Mouse (Mus musculus): ENCODE results near the gene Neurod2. TPM values are rescaled to one million over a fixed set of nuclear protein-coding genes. Genes with fewer than 3 reads are reported as not detected.
A peak's percentile ranks its signal among the peaks of the same experiment; 100 is the strongest.

Gene Neurod2
- polyA plus RNA-seq, 1 experiment = not detected

- no peak overlapping the region for H3K27ac ChIP-seq (replicated peaks; ENCODE audit: low read depth, low read length)
- no peak overlapping the region for H3K4me3 ChIP-seq (ENCODE audit: insufficient read depth, low read depth, low read length)
- no peaks in the 10 kb centered on the region for H3K4me1 ChIP-seq (ENCODE audit: control insufficient read depth, insufficient read depth, insufficient read length, low read length)
These were observed 9.1 kb downstream of the Neurod2 start for GRCm38 (mm10) chr11:98320381-98320780.

- Histone ChIP-seq H3K27ac (replicated peaks; ENCODE audit: low read depth, low read length) (no peak overlapping the region), H3K4me1 (ENCODE audit: control insufficient read depth, insufficient read depth, insufficient read length, low read length) (no peaks in the 10 kb centered on the region), H3K4me3 (ENCODE audit: insufficient read depth, low read depth, low read length) (no peak overlapping the region)
These were observed 9.5 kb downstream of the Neurod2 start for GRCm38 (mm10) chr11:98319944-98320343.

GRCm38 (mm10) chr11:98319544-98319943 lies 9.9 kb downstream of the Neurod2 start:
- Histone ChIP-seq H3K4me1 (ENCODE audit: control insufficient read depth, insufficient read depth, insufficient read length, low read length) (no peaks in the 10 kb centered on the region), H3K4me3 (ENCODE audit: insufficient read depth, low read depth, low read length) (no peak overlapping the region), H3K27ac (replicated peaks; ENCODE audit: low read depth, low read length) (no peak overlapping the region)

GRCm38 (mm10) chr11:98319120-98319519 lies 10.3 kb downstream of the Neurod2 start:
- H3K27ac ChIP-seq (replicated peaks; ENCODE audit: low read depth, low read length) = no peak overlapping the region
- no peak overlapping the region for H3K4me3 ChIP-seq (ENCODE audit: insufficient read depth, low read depth, low read length)
- no peaks in the 10 kb centered on the region for H3K4me1 ChIP-seq (ENCODE audit: control insufficient read depth, insufficient read depth, insufficient read length, low read length)

- no peaks in the 10 kb centered on the region for H3K4me1 ChIP-seq (ENCODE audit: control insufficient read depth, insufficient read depth, insufficient read length, low read length)
These were observed 10.9 kb downstream of the Neurod2 start for GRCm38 (mm10) chr11:98318421-98319116.

GRCm38 (mm10) chr11:98317479-98317878 lies 12.0 kb downstream of the Neurod2 start:
- H3K27ac ChIP-seq (replicated peaks; ENCODE audit: low read depth, low read length) = no peak overlapping the region
- no peak overlapping the region for H3K4me3 ChIP-seq (ENCODE audit: insufficient read depth, low read depth, low read length)
- H3K4me1 ChIP-seq (ENCODE audit: control insufficient read depth, insufficient read depth, insufficient read length, low read length) = no peaks in the 10 kb centered on the region

More at GRCm38 (mm10) chr11:98318421-98319116, 10.9 kb downstream of the Neurod2 start:
- no peak overlapping the region for H3K4me3 ChIP-seq (ENCODE audit: insufficient read depth, low read depth, low read length)
- H3K27ac ChIP-seq (replicated peaks; ENCODE audit: low read depth, low read length) = no peak overlapping the region

GRCm38 (mm10) chr11:98313790-98314323 lies 15.6 kb downstream of the Neurod2 start:
- Histone ChIP-seq H3K4me3 (ENCODE audit: insufficient read depth, low read depth, low read length) (no peak overlapping the region), H3K27ac (replicated peaks; ENCODE audit: low read depth, low read length) (no peak overlapping the region), H3K4me1 (ENCODE audit: control insufficient read depth, insufficient read depth, insufficient read length, low read length) (no peaks in the 10 kb centered on the region)

- Histone ChIP-seq H3K4me1 (ENCODE audit: control insufficient read depth, insufficient read depth, insufficient read length, low read length) (peaks cover 22% of the 10 kb centered on the region), H3K4me3 (ENCODE audit: insufficient read depth, low read depth, low read length) (peak overlapping the region; percentile 15; the same call in 1 of the 2 replicates), H3K27ac (replicated peaks; ENCODE audit: low read depth, low read length) (peak overlapping the region; percentile 88)
These were observed 30.8 kb downstream of the Neurod2 start for GRCm38 (mm10) chr11:98298484-98299205.

- H3K4me3 ChIP-seq (ENCODE audit: insufficient read depth, low read depth, low read length) = peak overlapping the region; percentile 15; the same call in 1 of the 2 replicates
- peak overlapping the region; percentile 88 for H3K27ac ChIP-seq (replicated peaks; ENCODE audit: low read depth, low read length)
- peaks cover 22% of the 10 kb centered on the region for H3K4me1 ChIP-seq (ENCODE audit: control insufficient read depth, insufficient read depth, insufficient read length, low read length)
These were observed 31.7 kb downstream of the Neurod2 start for GRCm38 (mm10) chr11:98297778-98298177.

GRCm38 (mm10) chr11:98296916-98297315 lies 32.5 kb downstream of the Neurod2 start:
- peak overlapping the region; percentile 88 for H3K27ac ChIP-seq (replicated peaks; ENCODE audit: low read depth, low read length)
- H3K4me3 ChIP-seq (ENCODE audit: insufficient read depth, low read depth, low read length) = no peak overlapping the region
- peaks cover 22% of the 10 kb centered on the region for H3K4me1 ChIP-seq (ENCODE audit: control insufficient read depth, insufficient read depth, insufficient read length, low read length)

GRCm38 (mm10) chr11:98296277-98296676 lies 33.2 kb downstream of the Neurod2 start:
- Histone ChIP-seq H3K4me1 (ENCODE audit: control insufficient read depth, insufficient read depth, insufficient read length, low read length) (peaks cover 22% of the 10 kb centered on the region), H3K4me3 (ENCODE audit: insufficient read depth, low read depth, low read length) (no peak overlapping the region), H3K27ac (replicated peaks; ENCODE audit: low read depth, low read length) (peak overlapping the region; percentile 12; the same call in 1 of the 2 replicates)

- Histone ChIP-seq H3K4me1 (ENCODE audit: control insufficient read depth, insufficient read depth, insufficient read length, low read length) (peaks cover 22% of the 10 kb centered on the region), H3K27ac (replicated peaks; ENCODE audit: low read depth, low read length) (no peak overlapping the region), H3K4me3 (ENCODE audit: insufficient read depth, low read depth, low read length) (peak overlapping the region; percentile 92)
These were observed 34.3 kb downstream of the Neurod2 start for GRCm38 (mm10) chr11:98295013-98295585.

GRCm38 (mm10) chr11:98294188-98295012 lies 35.0 kb downstream of the Neurod2 start:
- peaks cover 22% of the 10 kb centered on the region for H3K4me1 ChIP-seq (ENCODE audit: control insufficient read depth, insufficient read depth, insufficient read length, low read length)
- peak overlapping the region; percentile 92 for H3K4me3 ChIP-seq (ENCODE audit: insufficient read depth, low read depth, low read length)
- H3K27ac ChIP-seq (replicated peaks; ENCODE audit: low read depth, low read length) = no peak overlapping the region

GRCm38 (mm10) chr11:98293070-98293469 lies 36.4 kb downstream of the Neurod2 start:
- no peak overlapping the region for H3K27ac ChIP-seq (replicated peaks; ENCODE audit: low read depth, low read length)
- H3K4me3 ChIP-seq (ENCODE audit: insufficient read depth, low read depth, low read length) = no peak overlapping the region
- peaks cover 17% of the 10 kb centered on the region for H3K4me1 ChIP-seq (ENCODE audit: control insufficient read depth, insufficient read depth, insufficient read length, low read length)

All from brown adipose tissue, adult 24 weeks (tissue).